Mouse (Mus musculus) hindbrain, postnatal 0 days (tissue): ENCODE measurements around the gene Smarcb1. TPM values are rescaled to one million over a fixed set of nuclear protein-coding genes. Genes with fewer than 3 reads are reported as not detected.
A peak's percentile ranks its signal among the peaks of the same experiment; 100 is the strongest.

Source experiments
- ATAC-seq: fragments of 200-750 bp; cut with Nextera tagmentation; 2 replicates; pipeline ENCODE4 v1.8.0; 2017; ENCODE audit warnings: mild to moderate bottlenecking, moderate TSS enrichment, moderate library complexity
- DNase-seq: peaks from one replicate; pipeline ENCODE4 v3.0.0-alpha.2; 2015; ENCODE audit warnings: low spot score
- H3K27ac ChIP-seq: fragments of 300-500 bp; sonication (generic); 2 replicates; pipeline ENCODE4 v1.5.1; 2014; ENCODE audit warnings: mild to moderate bottlenecking
- H3K27me3 ChIP-seq: fragments of 300-500 bp; sonication (generic); 2 replicates; pipeline ENCODE4 v1.6.1; 2014; ENCODE audit warnings: low read length, mixed read lengths; ENCODE audit not compliant: insufficient read depth
- H3K36me3 ChIP-seq: fragments of 300-500 bp; sonication (generic); 2 replicates; pipeline ENCODE4 v1.6.1; 2014; ENCODE audit warnings: low read length, mixed read lengths; ENCODE audit not compliant: insufficient read depth
- H3K4me1 ChIP-seq: fragments of 300-500 bp; sonication (generic); 2 replicates; pipeline ENCODE4 v1.6.1; 2014; ENCODE audit warnings: antibody characterized with exemption, low read length, mixed read lengths; ENCODE audit not compliant: insufficient read depth
- H3K4me2 ChIP-seq: fragments of 300-500 bp; sonication (generic); 2 replicates; pipeline ENCODE4 v1.6.1; 2014; ENCODE audit warnings: low read depth, mild to moderate bottlenecking, low read length, moderate library complexity, mixed read lengths
- H3K4me3 ChIP-seq: fragments of 300-500 bp; sonication (generic); 2 replicates; pipeline ENCODE4 v1.5.1; 2014; ENCODE audit warnings: low read length
- H3K9ac ChIP-seq: fragments of 300-500 bp; sonication (generic); replicated peaks from 2 replicates; pipeline ENCODE4 v1.6.1; 2014; ENCODE audit warnings: mild to moderate bottlenecking, low read length, moderate library complexity, mixed read lengths
- H3K9me3 ChIP-seq: fragments of 300-500 bp; sonication (generic); 2 replicates; pipeline ENCODE4 v1.6.1; 2016; ENCODE audit warnings: low read length, mixed read lengths
- CTCF ChIP-seq: IDR thresholded peaks from 2 replicates; pipeline ENCODE4 v1.5.1; 2016; ENCODE audit warnings: antibody characterized with exemption, control low read depth, low read depth
- WGBS: fragments of 180-500 bp; shearing (Covaris S2); extraction: QIAGEN DNeasy Blood & Tissue Kit; methylation state at CpG from one replicate; pipeline ENCODE4 v1.1.7; 2014; 5-methylcytosine and 5-hydroxymethylcytosine counted together
- polyA plus RNA-seq: library from polyadenylated mRNA; unstranded; fragments of >200 nt; fragmentation: Nextera tagmentation; extraction: Ambion mirVana; gene quantifications from 2 replicates; pipeline ENCODE4 v1.2.1, GENCODE M21; 2015
- total RNA-seq: library from RNA; depleted of rRNA; stranded (reverse); fragments of >200 nt; gene quantifications from 2 replicates; pipeline ENCODE4 v1.2.3, GENCODE M21; 2014

Gene Smarcb1
- total and polyA plus RNA-seq, 2 experiments from 2014 or later = 156 to 197 TPM

DNA sequence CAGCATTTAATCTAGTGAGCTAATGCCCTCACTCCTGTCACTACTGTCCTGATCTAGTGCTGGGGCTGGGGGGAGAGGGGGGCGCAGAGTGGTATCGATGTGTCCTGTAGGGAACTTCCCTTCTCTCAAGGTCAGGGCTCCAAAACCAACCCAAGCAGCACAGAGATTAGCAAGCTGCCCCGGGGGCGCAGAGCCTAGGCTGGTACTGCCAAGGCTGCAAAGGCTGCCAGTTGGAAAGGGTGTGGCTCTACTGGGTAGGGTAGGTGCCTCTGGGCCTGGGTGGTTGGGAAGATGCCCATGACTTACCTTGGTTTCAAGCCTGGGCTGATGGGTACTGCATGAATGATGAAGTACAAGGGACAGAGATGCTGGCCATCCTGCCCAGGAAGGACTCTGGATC is 63.8 kb downstream of the Smarcb1 start:
- H3K4me3 ChIP-seq = no peak overlapping the region
- ATAC-seq = no peak
- WGBS = 81% methylated on average over 4 of the region's 4 CpGs

GRCm38 (mm10) chr10:75856976-75857375 is 64.4 kb downstream of the Smarcb1 start:
- Histone ChIP-seq H3K4me2 (no peak overlapping the region), H3K4me1 (0 out of 2 replicates have a peak, but pooled peaks cover 7% of the 10 kb centered on the region), H3K27ac (no peak overlapping the region), H3K36me3 (peaks cover 5% of the 10 kb centered on the region), H3K9ac (no peak overlapping the region), H3K9me3 (no peaks in the 10 kb centered on the region), H3K4me3 (no peak overlapping the region), H3K27me3 (no peaks in the 10 kb centered on the region)
- no peak for TF ChIP-seq CTCF
- ATAC-seq = no peak
- WGBS = 83% methylated on average over 3 of the region's 3 CpGs
- DNase-seq = no peak

More for the DNA sequence above, 63.8 kb downstream of the Smarcb1 start:
- H3K4me2 ChIP-seq = no peak overlapping the region
- H3K27me3 ChIP-seq = no peaks in the 10 kb centered on the region
- H3K4me1 ChIP-seq = 0 out of 2 replicates have a peak, but pooled peaks cover 7% of the 10 kb centered on the region
- no peaks in the 10 kb centered on the region for H3K9me3 ChIP-seq
- no peak for TF ChIP-seq CTCF
- peaks cover 5% of the 10 kb centered on the region for H3K36me3 ChIP-seq
- H3K27ac ChIP-seq = no peak overlapping the region
- no peak for DNase-seq
- H3K9ac ChIP-seq = no peak overlapping the region

- no peak for TF ChIP-seq CTCF
- Histone ChIP-seq H3K4me1 (peaks cover 9% of the 10 kb centered on the region), H3K9me3 (no peaks in the 10 kb centered on the region), H3K36me3 (peaks cover 5% of the 10 kb centered on the region), H3K4me2 (no peak overlapping the region), H3K27ac (no peak overlapping the region), H3K4me3 (no peak overlapping the region), H3K9ac (no peak overlapping the region), H3K27me3 (no peaks in the 10 kb centered on the region)
- no peak for ATAC-seq
- WGBS = 86% methylated on average over 11 of the region's 11 CpGs
- no peak for DNase-seq
Observed at GRCm38 (mm10) chr10:75856155-75856907, 65.1 kb downstream of the Smarcb1 start.

DNA sequence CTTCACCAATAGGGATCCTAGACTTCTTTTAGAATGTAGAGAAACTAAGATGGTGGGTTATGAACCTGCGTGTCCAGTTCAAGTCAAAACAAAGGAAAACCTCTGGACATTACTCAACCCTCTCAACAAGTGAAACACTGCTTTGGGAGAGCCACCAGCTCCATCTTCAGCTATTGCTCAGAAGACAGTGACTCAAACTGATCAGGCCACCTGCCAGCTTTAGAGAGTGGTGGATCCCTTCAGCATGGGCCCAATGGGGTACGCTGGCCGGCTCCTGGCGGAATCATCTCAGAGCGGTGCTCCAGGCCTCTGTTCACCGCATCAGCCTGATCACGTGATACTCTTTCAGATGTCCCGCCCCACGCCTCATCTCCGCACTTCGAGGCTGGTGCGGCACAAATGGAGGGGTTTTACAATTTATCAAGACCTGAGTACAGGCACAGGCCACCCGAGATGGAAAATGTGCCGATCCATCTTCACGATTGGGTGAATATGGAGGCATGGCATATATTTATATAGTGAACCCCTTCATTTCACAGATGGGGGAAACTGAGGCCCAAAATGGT is 65.9 kb downstream of the Smarcb1 start:
- Histone ChIP-seq H3K36me3 (peaks cover 5% of the 10 kb centered on the region), H3K27ac (no peak overlapping the region), H3K27me3 (no peaks in the 10 kb centered on the region), H3K9me3 (no peaks in the 10 kb centered on the region), H3K4me2 (no peak overlapping the region), H3K9ac (no peak overlapping the region), H3K4me3 (no peak overlapping the region), H3K4me1 (peaks cover 10% of the 10 kb centered on the region)
- no peak for ATAC-seq
- no peak for DNase-seq
- 93% methylated on average over 15 of the region's 15 CpGs for WGBS
- TF ChIP-seq CTCF = no peak

DNA sequence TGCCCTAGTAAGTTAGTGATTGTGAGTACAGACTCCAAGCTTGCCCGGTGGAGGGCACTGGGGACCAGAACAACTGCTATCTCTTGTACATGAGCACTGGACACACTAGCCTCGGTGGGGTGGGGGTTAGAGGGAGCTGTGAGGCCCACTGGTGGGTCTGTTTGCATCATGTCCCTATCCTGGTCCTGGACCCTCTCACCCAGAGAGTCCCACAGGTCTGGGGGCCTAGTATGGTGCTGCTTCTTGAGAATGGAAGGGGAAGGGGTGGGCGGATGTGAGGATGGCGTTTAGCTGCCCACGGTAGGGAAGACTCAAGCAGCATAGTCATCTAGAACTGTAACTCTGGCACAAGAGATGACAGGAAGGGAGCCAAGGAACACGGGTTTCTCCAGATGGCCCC is 66.6 kb downstream of the Smarcb1 start:
- no peak overlapping the region for H3K27ac ChIP-seq
- no peak for ATAC-seq
- H3K27me3 ChIP-seq = no peaks in the 10 kb centered on the region
- H3K9me3 ChIP-seq = no peaks in the 10 kb centered on the region
- peaks cover 5% of the 10 kb centered on the region for H3K36me3 ChIP-seq
- DNase-seq = no peak
- peaks cover 8% of the 10 kb centered on the region for H3K4me1 ChIP-seq
- TF ChIP-seq CTCF = no peak
- no peak overlapping the region for H3K9ac ChIP-seq
- WGBS = 71% methylated on average over 6 of the region's 6 CpGs
- H3K4me2 ChIP-seq = no peak overlapping the region
- H3K4me3 ChIP-seq = no peak overlapping the region

- Histone ChIP-seq H3K4me3 (no peak overlapping the region), H3K9ac (no peak overlapping the region), H3K4me1 (peaks cover 8% of the 10 kb centered on the region), H3K27ac (no peak overlapping the region), H3K9me3 (no peaks in the 10 kb centered on the region), H3K27me3 (no peaks in the 10 kb centered on the region), H3K4me2 (no peak overlapping the region), H3K36me3 (peaks cover 5% of the 10 kb centered on the region)
- WGBS = 53% methylated on average over 5 of the region's 5 CpGs
- no peak for TF ChIP-seq CTCF
- DNase-seq = no peak
- ATAC-seq = 0 out of 2 replicates have a peak, but pooled peaks have one; percentile 13
Observed at GRCm38 (mm10) chr10:75854096-75854495, 67.3 kb downstream of the Smarcb1 start.

- 14% methylated on average over 10 of the region's 10 CpGs for WGBS
- Histone ChIP-seq H3K4me1 (peaks cover 8% of the 10 kb centered on the region), H3K4me3 (no peak overlapping the region), H3K4me2 (no peak overlapping the region), H3K27ac (no peak overlapping the region), H3K36me3 (peaks cover 5% of the 10 kb centered on the region), H3K9ac (no peak overlapping the region), H3K9me3 (no peaks in the 10 kb centered on the region), H3K27me3 (no peaks in the 10 kb centered on the region)
- peak; percentile 82 for TF ChIP-seq CTCF
- DNase-seq = peak; percentile 93
- peak; percentile 72 for ATAC-seq
Observed at GRCm38 (mm10) chr10:75853452-75853851, 68.0 kb downstream of the Smarcb1 start.
